Mouse (Mus musculus): ENCODE measurements around the gene Gm10053. TPM values are rescaled to one million over a fixed set of nuclear protein-coding genes. Genes with fewer than 3 reads are reported as not detected.

Gm10053 gene
- total RNA-seq, 2 experiments from 2014 or later = 189 to 216 TPM

DNA sequence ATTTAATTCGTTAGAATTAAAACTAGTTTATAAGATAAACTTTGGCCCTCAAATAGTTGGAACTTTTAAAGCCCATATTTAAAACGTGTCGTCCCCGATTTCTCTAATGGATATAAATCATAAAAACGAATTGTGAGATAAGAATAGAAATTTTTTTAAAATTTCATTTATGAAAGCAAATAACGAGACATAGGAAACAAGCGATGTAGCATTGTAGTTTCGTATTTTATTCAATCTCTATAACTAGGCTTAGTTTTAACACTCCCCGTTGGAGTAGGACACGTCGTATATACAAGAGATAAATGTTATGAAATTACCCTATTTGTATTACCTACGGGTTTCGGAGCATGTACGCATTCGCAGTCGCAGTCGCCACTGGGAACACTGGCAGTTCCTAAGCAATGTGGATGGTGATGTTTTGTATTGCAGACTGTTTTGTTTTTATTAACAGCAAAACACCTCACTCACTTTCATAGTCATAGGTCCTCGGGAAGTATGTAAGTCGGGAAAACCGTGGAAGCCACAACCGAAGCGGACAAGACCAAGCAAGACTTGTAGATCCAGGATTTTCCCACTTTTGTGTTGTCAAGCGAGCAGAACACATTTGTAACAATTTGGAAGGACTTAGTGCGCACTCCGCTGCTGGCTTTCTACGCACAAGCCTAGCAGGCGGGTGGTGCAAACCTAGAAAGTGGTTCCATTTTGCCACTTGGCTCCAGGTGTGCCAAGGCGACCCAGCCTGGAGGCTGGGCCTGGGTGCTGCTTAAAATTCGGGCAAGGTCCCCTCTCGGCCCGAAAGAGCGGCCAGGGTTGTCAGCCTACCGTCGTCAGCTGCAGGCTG lies 23.5 kb downstream of the Gm10053 start:
- no peak for DNase-seq (ENCODE audit: extremely low spot score in 1 of 2, low spot score in 1 of 2)

DNA sequence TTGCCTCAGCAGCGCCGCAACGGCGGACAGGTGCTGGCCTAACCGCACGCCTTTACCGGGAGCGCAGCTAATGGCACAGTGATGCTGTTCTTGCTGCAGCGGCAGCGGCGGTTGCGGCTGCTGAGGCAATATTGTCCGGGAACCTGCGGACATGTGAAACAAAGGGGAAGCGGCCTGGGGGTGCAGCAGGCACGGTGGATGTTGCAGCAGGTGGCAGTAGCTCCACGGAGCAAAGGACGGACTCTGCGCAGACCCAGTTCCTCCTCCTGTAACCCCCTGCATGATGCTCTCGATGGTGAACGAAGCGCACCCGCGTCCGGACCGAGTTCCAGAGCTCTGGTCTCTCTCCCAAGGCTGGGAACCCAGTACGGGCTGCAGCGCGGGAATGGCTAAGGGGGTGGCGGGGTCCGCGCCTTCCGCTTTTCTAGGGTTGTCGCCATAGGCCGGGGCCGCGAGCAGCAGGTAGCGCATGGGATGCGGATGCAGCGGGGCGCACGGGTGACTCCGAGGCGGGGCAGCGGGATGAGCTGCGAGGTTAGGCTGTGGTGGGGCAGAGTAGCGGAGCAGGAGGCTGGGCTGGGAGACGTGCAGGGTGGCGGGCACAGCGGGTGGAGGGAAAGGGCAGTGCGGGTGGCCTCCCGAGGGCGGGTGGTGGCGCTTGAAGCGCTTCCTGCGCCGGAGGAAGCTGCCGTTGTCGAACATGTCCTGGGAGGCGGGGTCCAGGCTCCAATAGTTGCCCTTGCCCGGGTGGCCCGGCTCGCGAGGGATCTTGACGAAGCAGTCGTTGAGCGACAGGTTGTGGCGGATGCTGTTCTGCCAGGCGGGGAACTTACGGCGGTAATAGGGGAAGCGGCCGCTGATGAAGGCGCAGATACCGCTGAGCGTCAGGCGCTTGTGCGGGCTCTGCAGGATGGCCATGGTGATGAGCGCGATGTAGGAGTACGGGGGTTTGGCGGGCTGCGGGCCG lies 24.4 kb downstream of the Gm10053 start:
- DNase-seq (ENCODE audit: extremely low spot score in 1 of 2, low spot score in 1 of 2) = no peak

DNA sequence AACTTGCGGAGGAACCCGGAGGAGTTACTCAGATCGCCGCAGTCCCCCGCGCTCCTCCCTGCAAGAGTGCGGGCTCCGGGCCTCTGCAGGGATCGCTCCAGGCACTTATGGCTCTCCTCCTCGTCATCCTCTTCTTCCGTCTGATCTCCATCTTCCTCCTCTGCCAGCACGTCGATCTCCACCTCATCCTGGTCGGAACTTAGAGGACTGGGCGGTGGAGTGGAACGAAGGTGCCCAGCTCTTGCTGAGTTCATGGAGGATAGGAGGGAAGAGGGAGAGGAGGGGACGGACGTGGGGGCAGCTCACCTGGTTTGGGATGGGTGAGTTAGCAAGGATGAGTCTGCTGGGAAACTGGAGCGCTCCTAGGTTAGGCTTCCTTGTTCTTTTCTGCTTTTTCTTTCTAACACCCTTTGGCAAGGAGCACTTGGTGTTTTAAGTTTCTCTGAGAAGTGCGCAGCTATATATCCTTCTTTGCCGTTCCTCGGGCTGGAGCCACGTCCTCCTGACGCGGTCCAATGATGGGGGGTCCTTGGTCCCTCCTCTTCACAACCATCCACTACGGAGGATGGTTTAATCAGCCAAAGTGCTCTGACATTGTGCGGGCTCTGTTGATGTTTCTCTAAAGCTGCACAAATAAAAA lies 25.2 kb downstream of the Gm10053 start, which contains the start of gene Foxd4:
Foxd4 (minus strand) TSS at position 617 of the 640 bp plus-strand sequence.
- no peak for DNase-seq (ENCODE audit: extremely low spot score in 1 of 2, low spot score in 1 of 2)

DNA sequence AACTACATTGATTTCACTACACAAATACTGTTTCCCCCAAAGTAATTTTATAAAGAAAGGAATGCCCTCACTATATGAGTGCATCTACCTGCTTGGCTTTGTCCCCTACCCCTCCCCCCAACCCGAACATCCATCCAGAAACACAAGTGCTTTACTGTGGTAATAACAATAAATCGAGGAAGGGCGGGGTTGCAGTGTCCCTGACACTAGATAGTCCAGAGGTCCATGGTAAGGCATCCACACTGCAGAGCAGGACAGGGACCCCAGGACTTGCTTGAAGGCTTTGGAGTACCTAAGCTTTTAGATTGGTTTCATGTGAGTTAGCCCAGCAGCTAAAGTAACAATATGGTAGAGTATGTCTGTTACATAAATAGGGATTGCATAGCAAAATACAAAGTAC lies 26.2 kb downstream of the Gm10053 start:
- DNase-seq (ENCODE audit: extremely low spot score in 1 of 2, low spot score in 1 of 2) = no peak

DNA sequence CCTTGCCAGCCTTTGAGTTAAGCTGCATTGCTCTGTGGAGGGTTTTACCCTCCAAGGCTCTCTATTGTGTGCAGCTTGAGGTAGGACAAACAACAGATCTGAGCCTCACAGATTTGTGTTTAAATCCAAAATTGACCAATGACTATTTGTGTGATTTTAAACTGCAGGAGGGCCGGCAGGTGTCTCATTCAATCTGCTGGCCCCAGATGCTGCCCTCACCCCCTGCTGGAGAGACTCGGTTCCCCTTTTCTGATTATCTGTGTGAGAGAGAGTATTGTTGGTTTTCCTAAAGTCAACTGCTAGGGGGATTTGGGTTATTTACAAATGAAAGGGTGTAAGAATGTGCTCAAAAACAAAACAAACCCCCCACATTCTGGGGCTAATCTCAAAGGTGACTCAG lies 26.8 kb downstream of the Gm10053 start:
- no peak for DNase-seq (ENCODE audit: extremely low spot score in 1 of 2, low spot score in 1 of 2)

DNA sequence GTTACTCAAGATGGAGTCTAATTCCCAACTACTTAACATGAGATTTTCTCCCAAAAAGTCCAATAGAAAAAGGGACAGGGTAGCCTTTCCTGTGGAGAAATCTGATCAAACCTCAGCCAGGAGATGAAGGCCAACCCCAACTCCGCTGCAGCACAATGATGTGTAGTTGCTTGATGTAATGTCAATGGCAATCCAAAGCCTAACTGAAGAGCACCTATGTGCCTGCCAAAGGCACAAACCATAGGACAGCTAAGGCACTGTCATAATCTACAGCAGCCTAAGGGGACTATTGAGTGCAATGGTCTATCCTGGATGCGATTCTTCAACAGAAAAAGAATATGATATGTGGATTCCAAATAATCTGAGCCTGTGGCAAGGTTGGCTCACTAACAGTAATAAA lies 27.3 kb downstream of the Gm10053 start:
- DNase-seq (ENCODE audit: extremely low spot score in 1 of 2, low spot score in 1 of 2) = no peak

DNA sequence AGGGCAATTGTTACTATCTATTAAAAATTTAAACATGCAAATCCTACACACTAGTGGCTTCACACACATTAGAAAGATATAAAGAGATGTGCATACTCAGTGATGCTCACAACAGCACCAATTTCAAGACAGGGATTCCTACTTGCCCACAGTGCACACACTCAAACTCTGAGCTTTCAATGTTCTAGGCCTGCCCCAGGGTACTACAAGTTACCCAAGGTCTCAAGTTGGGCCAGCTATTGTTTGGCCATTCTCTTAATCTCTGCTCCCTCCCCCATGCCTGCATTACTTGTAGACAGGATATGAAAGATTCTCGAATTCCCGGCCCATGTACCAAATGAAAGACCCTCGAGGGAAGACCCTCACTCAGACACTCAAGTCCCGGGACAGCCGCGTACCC lies 32.2 kb downstream of the Gm10053 start:
- DNase-seq (ENCODE audit: extremely low spot score in 1 of 2, low spot score in 1 of 2) = no peak

DNA sequence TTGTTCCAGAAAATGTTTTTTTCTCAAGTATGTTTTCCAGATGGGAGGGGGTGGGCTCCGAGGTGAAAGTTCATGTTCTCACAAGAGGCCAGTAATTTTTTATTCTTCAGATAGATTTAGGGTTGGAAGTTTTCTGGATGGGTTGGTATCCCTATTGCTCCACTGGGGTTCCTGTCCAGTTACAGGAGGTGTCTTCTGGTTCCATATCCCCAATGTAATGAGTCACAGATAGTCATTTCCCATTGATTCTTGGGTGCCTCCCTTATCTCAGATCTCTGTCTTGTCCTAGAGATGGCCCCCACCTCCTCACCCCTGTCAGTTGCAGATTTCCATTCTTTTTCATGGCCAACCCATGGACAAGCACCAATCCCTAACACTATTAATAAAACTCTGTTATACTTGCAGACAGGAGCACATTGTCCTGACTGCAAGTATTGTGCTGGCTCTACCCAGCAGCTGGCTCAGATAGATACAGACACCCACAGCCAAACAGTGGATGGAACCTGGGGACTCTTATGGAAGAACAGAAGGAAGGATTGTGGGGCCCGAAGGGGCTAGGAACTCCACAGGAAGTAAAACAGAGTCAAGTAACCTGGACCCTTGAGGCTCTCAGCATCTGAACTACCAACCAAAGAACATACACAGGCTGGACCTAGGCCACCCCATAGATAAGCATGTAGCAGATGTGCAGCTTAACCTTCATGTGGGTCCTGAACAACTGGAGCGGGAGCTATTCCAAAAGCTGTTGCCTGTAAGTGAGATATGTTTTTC lies 33.1 kb downstream of the Gm10053 start:
- no peak for DNase-seq (ENCODE audit: extremely low spot score in 1 of 2, low spot score in 1 of 2)

DNA sequence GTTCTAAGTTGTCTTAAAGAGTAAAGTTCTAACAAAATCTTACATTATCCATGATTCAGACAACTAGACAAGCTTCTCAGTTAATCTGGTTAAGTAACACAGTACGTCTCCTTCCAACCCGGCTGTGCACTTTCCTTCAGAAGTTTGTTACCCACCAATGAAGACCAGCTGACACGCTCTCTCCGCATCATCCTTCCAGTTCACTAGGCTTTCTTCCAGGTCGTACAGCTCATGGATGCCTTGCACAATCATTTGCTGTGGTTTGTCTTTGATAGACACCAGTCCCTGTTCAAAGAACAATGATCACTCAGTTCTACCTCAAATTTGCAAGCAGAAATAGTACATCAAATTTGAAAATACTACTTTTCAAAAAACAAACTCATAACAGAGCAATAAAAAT lies 45.4 kb downstream of the Gm10053 start:
- no peak for DNase-seq (ENCODE audit: extremely low spot score in 1 of 2, low spot score in 1 of 2)

Other genes starting within 250 kb of the Gm10053 start
- gene Tmem252, start 201.7 kb upstream of the Gm10053 start, total RNA-seq (2021) = under 1 TPM; 0.35 to 0.49 TPM
- gene Pgm5, start 13.8 kb upstream of the Gm10053 start, total RNA-seq (2021) = 1 to 10 TPM; 3.2 to 3.6 TPM
- gene Foxd4, start 25.5 kb downstream of the Gm10053 start, total RNA-seq (2021) = not detected
- gene Cbwd1, start 85.9 kb downstream of the Gm10053 start, total RNA-seq (2021) = 10 to 100 TPM; 11.8 to 15.5 TPM
- 1 to 10 TPM; 2.8 to 5.3 TPM for gene Dock8, start 123.8 kb downstream of the Gm10053 start, total RNA-seq (2021)

Data from layer of hippocampus, postnatal 25 days (tissue).